ENCODE assay signal across 8 mouse cellular contexts in genomic region chr5:99728027-99728451, GRCm38 (mm10). TPM values are rescaled to one million over a fixed set of nuclear protein-coding genes. Genes with fewer than 3 reads are reported as not detected.
DNase-seq lines count a peak whose midpoint lies in the region; ATAC-seq and TF ChIP-seq lines count a peak whose summit lies in the region.

No protein-coding gene starts in this region.

- H3K27me3 ChIP-seq in heart, embryonic 12.5 days (replicated peaks): peaks cover 7% of the 10 kb centered on the region; the same call in 1 of the 2 replicates
- H3K27me3 ChIP-seq in midbrain, postnatal 0 days (ENCODE audit: insufficient read depth, low read length): no peaks in the 10 kb centered on the region

- peak overlapping the region; percentile 61; the same call in 1 of the 2 replicates for H3K4me3 ChIP-seq in brown adipose tissue, adult 24 weeks (ENCODE audit: insufficient read depth, low read depth, low read length)
- H3K4me3 ChIP-seq in heart, embryonic 12.5 days: peak overlapping the region; percentile 82
- peak overlapping the region; percentile 85 for H3K4me3 ChIP-seq in midbrain, postnatal 0 days (ENCODE audit: low read depth, low read length)

- H3K9me3 ChIP-seq in heart, embryonic 12.5 days (replicated peaks): no peaks in the 10 kb centered on the region
- no peaks in the 10 kb centered on the region for H3K9me3 ChIP-seq in midbrain, postnatal 0 days (ENCODE audit: low read length)

- H3K4me2 ChIP-seq in heart, embryonic 12.5 days: peak overlapping the region; percentile 100
- H3K4me2 ChIP-seq in midbrain, postnatal 0 days (ENCODE audit: low read depth, low read length, poor library complexity, severe bottlenecking): peak overlapping the region; percentile 84

- no peak for TF ChIP-seq CTCF in midbrain, postnatal 0 days (IDR thresholded peaks at IDR 0.05)

- no peak for ATAC-seq in heart, embryonic 12.5 days (ENCODE audit: insufficient number of reproducible peaks, low FRiP score)
- peak; percentile 3; the same call in 1 of the 2 replicates for ATAC-seq in midbrain, postnatal 0 days (ENCODE audit: low FRiP score)
- no peak for ATAC-seq in erythroid progenitor cell, adult 5-6 weeks (replicated peaks; ENCODE audit: low FRiP score, poor library complexity, severe bottlenecking)

- DNase-seq in kidney, adult 18-20 months: peak; percentile 9
- DNase-seq in kidney, adult 9 months: no peak
- DNase-seq in kidney, postnatal 36 days: peak; percentile 2 to 6
- DNase-seq in midbrain, postnatal 0 days (ENCODE audit: low spot score): peak; percentile 55
- no peak for DNase-seq in layer of hippocampus, adult 9-10 months (ENCODE audit: low spot score)

- H3K27ac ChIP-seq in brown adipose tissue, adult 24 weeks (replicated peaks; ENCODE audit: low read depth, low read length): no peak overlapping the region
- no peak overlapping the region for H3K27ac ChIP-seq in heart, embryonic 12.5 days (ENCODE audit: poor library complexity, severe bottlenecking)
- no peak overlapping the region for H3K27ac ChIP-seq in midbrain, postnatal 0 days (ENCODE audit: low read depth, low read length)

- H3K9ac ChIP-seq in heart, embryonic 12.5 days: peak overlapping the region; percentile 80; the same call in 1 of the 2 replicates
- peak overlapping the region; percentile 83 for H3K9ac ChIP-seq in midbrain, postnatal 0 days (replicated peaks; ENCODE audit: low read length, poor library complexity, severe bottlenecking)

- WGBS in heart, embryonic 12.5 days: 1% methylated on average over 15 of the region's 15 CpGs
- under 1% methylated on average over 15 of the region's 15 CpGs for WGBS in midbrain, postnatal 0 days

- no peaks in the 10 kb centered on the region for H3K36me3 ChIP-seq in heart, embryonic 12.5 days
- no peaks in the 10 kb centered on the region for H3K36me3 ChIP-seq in midbrain, postnatal 0 days (ENCODE audit: insufficient read depth, low read length)

- 0 out of 2 replicates have a peak, but pooled peaks cover 2% of the 10 kb centered on the region for H3K4me1 ChIP-seq in brown adipose tissue, adult 24 weeks (ENCODE audit: control insufficient read depth, insufficient read depth, insufficient read length, low read length)
- H3K4me1 ChIP-seq in heart, embryonic 12.5 days (replicated peaks): peaks cover 20% of the 10 kb centered on the region
- H3K4me1 ChIP-seq in midbrain, postnatal 0 days (ENCODE audit: insufficient read depth, low read length): 0 out of 2 replicates have a peak, but pooled peaks cover 4% of the 10 kb centered on the region

RNA-seq across cellular contexts. Expression of gene Rasgef1b, which starts 0.8 kb away (rescaled TPM):
- polyA plus RNA-seq in brown adipose tissue, adult 24 weeks (2012; ENCODE audit: insufficient read depth, insufficient read length, missing spikeins): 0.36 and 1.0 TPM in 2 replicates
- polyA plus RNA-seq in heart, embryonic 12.5 days (2016; fragmentation: Nextera tagmentation; extraction: Ambion mirVana): 44.7 and 49.6 TPM in 2 replicates
- total RNA-seq in midbrain, postnatal 0 days (2014; rRNA removed): 43.4 and 44.6 TPM in 2 replicates
- 30.3 and 36.0 TPM in 2 replicates for polyA plus RNA-seq in midbrain, postnatal 0 days (2015; fragmentation: Nextera tagmentation; extraction: Ambion mirVana)
- 0.42 and 1.1 TPM in 2 replicates for total RNA-seq in erythroid progenitor cell, adult 5-6 weeks (2015; ENCODE audit: low replicate concordance)
- not detected in 2 replicates for total RNA-seq in erythroid progenitor cell, adult 5-6 weeks (2017; ENCODE audit: low replicate concordance)

Comparison
In these comparisons a context has a peak if more than half of its experiments do, and no peak if none do; other contexts are left out.
1. DNase-seq: peak in kidney, adult 18-20 months (single experiment), kidney, postnatal 36 days (2 of 2) and midbrain, postnatal 0 days (single experiment); none in kidney, adult 9 months (single experiment) and layer of hippocampus, adult 9-10 months (single experiment).
2. RNA of gene Rasgef1b, which starts 0.8 kb away (polyA plus RNA-seq): 44.7 to 49.6 TPM in heart, embryonic 12.5 days and 30.3 to 36.0 TPM in midbrain, postnatal 0 days; 0.36 to 1.0 TPM in brown adipose tissue, adult 24 weeks; every median in the first group is over 10 times any median in the second.
3. Peak in every context shown above with its lines, with median percentiles within 50 percentile points of each other: H3K4me3 ChIP-seq.